Mouse (Mus musculus): ENCODE measurements at regions not wholly inside any gene's neighbourhood (a gene's known extent, or its start where the extent isn't known, plus 50 kb on each side); places are given as distances from the start of the nearest gene placed in this dataset.

DNA sequence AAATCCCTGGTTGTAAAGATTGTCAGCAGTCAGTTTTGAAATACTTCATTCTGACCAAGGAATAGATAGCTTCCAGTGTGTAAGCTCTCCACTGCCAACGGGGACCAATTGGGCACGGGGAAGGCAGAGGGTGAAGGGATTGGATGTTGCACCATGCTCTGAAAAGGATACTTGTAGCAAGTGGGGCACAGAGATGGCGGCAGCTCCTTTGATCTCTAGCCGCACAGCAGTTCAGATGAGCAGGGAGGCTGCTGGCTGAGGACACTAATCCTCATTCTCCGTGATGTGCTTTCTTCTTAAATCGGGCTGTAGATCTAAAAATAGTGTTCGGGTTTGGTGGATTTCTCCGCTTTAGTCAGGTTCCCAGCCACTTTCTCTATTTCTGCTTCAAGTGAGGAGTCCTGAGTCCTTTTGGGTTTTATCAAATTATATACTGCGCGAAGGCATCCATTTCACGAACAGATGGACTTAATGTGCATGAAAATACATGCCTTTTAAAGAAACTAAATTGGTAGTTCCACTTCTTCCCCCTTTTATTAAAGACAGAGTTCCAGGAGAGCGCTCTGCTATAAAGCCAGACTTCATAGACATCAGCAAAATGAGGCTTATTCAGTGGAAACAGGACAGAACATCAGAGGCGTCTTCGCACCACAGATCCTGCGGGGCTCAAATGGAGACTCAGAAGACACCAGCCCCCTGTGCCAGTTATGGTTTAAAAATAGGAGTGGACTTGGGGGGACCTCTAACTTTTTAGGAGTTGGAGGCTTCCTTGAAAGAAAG, 225.1 kb upstream of the Klf4 start:
- DNase-seq (ENCODE audit: low read depth, low spot score): no peak

DNA sequence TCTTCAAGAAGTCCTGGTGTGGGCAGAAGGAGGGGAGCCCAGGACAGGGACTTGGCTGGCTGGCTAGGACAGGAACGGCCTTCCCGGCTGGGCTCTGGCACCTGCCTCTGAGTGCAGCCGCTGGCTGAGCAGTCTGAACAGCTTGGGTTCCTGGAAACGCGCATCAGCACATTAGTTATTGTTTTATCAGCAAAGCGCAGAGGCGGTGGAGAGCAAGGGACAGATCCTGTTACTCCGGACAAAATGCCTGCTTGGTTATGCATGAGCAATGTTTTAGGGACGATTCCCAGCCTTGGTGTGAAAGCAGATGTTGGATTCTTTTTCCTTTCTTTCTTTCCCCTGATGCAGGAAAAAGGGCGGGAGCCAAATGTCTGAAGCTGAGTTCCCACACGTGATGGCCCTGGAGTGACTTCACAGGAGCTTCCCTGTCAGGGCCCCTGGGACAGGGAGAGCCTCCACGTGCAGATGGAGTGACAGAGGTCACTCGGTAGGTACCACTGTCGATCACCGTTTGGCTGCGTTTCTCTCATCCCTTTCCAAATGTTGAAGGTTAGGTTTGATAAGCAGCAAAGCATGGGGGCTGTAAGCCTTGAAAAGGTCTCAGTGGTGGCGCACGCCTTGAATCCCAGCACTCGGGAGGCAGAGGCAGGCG, 217.8 kb upstream of the Klf4 start:
- no peak for DNase-seq (ENCODE audit: low read depth, low spot score)

DNA sequence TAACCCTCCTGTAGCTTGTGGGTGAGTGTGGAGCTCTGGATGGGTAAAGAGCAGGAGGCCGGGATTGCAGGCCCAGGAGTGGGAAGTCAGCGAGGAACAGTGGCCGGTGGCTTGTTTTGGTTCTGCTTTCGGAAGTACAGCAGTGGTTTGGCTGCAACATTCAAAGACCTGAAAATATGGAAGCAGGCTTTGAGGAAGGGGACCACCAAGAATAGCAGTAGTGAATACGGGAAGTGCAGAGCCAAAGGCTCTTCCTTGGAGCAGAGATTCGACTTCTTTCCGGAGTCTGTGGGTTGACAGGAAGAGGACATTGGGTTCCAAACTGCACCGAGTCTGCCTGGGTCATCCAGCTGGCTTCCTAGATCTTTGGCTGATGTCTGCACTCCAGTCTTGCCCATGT, 209.1 kb upstream of the Klf4 start:
- DNase-seq (ENCODE audit: low read depth, low spot score): no peak

DNA sequence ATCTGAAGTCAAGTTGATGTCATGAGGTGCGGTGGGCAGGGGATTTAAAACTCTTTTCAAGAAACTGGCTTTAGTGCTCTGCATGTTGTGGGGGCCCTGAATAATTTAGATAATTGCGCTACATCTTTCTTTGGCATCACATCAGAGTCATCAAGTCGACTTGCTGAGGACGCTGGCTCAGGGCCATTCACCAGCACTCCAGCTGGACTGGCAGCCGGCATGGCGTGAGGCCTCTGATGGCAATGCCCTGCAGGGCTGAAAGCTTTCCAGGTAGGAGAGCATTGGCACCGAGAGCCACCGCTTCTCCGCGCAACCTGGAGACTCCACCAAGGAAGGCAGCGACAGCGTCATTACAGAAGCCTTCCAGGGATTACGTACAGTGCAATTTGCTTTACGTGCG, 207.8 kb upstream of the Klf4 start:
- DNase-seq (ENCODE audit: low read depth, low spot score): no peak

DNA sequence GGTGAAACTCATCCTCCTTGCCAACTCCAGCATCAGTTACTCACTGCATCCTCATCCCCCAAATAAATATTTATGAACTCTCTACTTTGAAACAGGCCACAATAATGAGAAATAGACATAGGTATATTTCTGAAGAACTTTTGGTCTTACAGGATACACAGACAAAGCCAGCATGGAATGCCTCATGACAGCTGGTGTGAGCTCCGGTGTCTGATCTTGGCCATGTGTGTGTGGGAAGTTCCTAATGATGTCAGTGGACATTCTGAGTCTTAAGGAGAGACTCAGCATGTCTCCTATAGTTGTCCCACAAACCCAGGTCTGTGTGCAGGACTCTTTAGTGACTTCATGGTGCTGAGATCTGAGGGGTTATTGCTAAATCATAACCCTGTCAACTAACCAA, 206.4 kb upstream of the Klf4 start:
- no peak for DNase-seq (ENCODE audit: low read depth, low spot score)

DNA sequence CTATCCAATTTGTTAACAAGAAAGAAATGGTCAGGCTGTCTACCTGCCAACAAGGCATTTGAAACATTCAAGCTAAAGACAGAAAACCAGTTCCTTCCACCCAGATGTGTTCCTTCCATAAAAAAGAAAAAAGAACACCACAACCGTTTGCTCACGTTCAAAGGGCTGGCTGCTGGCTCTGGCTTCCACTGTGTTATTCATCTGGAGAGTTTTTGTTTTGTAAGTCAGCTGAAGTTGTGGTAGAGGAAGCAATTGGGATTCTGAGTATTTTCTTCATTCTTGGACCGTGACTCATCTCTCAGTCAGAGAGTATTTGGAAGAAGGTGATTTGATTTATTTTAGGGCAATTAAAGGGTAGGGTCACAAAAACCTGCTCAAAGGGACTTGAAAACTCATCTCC, 203.2 kb upstream of the Klf4 start:
- DNase-seq (ENCODE audit: low read depth, low spot score): no peak

DNA sequence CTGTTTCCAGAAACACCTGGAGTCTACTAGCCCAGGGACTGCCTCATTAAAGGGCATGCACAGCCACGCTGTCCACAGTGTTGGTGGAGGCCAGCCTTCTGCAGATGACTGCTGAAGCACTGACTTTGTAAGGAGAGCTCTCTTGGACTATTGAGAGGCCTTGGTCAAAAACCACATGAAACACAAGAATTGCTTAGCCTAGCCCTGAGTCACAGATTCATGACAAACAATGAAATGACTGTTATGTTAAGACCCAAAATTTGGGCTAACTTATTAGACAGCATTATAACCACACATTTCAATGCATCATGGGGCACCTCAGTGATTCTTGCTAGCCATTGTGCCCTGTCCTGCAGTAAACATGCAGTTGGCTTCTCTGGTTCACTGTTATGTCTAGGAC, 202.1 kb upstream of the Klf4 start:
- no peak for DNase-seq (ENCODE audit: low read depth, low spot score)

DNA sequence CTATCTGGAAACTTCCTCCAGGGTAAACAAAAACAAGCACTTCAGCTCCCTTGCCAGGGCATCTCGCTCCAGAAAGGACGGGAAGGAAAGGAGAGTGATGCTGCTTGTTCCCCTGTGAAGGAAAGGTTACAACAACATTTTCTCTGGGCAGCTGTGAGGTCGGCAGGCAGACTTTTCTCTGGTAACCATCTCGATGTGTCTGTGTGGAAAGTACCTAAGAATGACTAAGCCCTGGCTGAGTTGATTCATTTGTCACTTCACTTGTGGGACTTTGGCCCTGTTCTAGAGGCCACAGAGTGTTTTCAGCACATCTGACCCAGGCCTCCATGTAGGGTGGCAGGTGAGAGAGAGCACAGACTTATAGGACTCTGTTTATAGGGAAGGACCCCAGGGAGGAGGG, 201.0 kb upstream of the Klf4 start:
- DNase-seq (ENCODE audit: low read depth, low spot score): no peak

DNA sequence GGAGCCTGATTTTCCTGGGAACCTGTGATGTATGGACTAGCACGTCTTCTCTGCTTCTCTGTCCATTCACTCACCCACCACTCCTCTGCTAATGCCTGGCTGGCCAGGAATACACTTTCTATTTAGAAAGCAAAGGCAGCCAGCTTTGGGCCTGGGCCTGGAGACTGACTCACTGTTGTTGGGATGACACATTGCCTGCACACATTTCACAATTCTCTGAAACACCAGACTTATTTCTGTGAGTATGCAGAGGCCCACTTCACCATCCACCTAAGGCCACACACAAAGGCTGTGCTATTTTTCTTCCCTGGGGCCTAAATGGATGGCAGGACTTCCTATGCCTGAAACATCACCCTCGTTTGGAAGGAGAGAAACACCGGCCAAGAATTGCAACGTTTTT, 199.7 kb upstream of the Klf4 start:
- DNase-seq (ENCODE audit: low read depth, low spot score): no peak

DNA sequence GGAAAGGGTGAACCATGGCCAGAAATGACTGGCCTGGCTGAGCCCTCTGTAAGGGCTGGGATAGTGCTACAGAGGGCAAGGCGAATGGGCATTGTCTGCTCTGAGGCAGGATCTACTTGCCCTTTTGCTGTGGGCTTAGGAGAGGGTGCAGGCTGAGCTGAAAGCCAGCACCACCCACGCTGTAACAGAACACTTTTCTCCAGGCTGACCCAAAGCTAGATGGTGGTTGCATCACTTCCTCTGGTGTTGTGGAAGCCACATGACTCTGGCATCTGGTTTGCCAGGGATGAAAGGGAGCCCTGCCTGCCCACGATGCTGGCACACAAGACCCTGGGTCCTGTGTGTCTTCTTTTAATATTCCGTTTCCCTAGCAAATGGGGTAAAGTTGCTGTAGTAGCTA, 198.0 kb upstream of the Klf4 start:
- no peak for DNase-seq (ENCODE audit: low read depth, low spot score)

DNA sequence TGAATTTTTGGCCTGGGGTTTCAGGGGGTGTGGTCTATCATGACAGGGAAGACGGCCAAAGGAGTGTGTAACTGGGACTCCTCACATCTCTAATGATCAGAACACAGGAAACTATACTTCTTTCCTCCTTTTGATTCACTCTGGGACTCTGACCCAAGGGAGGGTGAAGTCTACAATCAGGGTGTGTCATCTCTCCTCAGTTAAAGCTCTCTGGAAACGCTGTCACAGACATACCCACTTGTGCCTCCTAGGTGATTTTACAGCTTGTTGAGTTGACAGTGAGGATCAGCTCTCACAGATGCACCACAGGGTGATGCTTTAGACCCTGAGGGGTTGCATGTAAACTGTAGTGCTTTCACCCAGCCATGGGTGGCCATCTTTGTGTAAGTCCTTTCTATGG, 194.9 kb upstream of the Klf4 start:
- no peak for DNase-seq (ENCODE audit: low read depth, low spot score)

DNA sequence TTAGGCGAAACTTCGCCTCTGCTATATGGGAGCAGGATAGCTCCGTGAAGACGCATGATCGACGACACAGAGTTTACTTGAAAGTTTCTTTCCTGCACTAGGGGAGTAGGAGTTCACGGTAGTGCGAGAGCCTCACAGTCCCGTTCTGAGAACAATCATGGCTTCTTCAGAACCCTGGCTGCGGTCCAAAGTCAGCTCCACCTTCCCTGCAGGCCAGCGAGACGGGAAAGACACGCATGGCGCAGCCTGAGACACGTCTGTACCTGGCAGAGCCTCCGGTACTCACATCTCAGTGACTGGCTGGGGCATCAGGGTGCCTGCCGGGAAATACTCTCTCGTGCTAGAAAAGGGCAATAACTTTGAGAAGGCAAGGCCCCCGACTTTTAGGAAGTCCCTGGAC, 193.8 kb upstream of the Klf4 start:
- DNase-seq (ENCODE audit: low read depth, low spot score): no peak

DNA sequence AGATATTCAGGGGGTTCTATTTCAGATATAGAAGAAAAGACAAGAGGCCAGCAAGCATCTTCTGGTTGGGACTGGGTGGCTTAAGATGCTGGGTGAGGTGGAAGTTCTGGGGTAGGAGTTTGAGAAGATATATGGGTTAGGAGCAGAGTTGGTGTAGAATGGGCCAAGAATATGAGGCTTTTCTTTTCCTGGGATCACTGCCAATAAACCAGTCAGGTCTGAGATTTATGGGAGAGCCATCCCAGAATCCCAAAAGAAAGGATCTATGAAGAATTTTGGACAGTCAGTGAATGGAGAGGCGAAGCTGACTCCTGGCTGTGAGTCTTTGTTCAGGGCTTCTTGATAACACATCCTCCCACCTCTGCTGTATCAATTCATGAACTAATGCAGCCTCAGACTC, 192.0 kb upstream of the Klf4 start:
- no peak for DNase-seq (ENCODE audit: low read depth, low spot score)

DNA sequence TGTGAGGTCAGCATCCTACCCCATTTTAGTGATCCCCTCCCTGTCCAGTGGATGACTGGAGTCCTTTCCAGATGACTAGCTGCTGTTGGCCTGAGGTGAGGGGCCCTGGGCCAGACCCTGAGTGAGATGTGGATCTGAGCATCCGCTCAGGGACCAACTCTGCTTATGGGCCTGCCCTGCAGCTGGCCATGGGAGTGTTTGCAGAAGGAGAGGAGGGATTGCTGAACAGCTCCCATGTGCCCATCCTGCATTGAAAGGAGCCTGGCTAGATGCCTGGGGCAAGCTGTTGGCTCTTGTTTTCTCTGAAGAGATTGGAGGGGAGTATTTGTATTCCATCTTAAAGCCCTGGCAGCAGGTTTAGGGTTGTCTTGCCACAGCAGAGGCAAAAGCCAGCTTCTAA, 190.9 kb upstream of the Klf4 start:
- DNase-seq (ENCODE audit: low read depth, low spot score): no peak

DNA sequence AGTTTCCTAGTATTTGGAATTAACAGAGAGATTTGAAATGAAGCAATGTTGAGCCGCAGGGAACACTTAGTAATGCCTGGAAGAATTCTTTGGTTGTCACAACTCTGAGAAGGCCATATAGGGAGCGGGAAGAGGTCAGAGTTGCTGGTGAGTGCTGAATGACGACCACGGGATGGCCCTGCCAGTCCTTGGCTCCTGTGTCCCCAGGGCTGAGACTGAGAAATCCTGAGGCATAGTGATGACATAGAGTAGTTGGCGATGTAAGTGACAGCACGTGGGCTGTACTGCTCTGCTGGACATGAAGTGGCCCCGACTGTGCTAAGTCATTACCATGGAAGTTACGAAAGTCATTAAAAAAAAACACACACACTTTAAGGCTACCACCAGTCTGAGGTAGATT, 190.1 kb upstream of the Klf4 start:
- DNase-seq (ENCODE audit: low read depth, low spot score): no peak

DNA sequence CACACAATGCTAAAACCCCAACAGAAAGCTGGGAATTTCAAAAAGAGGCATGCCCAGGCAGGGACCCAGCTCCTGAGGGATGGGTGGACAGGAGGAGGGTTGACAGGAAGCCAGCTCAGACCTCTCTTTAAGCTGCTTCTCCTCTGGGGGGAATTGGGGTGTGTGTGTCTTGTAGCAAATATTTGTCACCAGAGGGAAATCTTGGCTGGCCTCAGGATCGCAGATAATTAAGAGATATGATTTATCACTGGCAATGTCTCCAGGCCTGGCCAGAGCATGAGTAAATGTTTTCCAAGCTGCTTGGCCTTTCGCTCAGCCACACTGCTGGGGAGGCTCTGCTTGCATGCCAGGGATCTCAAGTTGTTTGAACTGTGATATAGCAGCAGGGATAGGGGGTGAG, 189.6 kb upstream of the Klf4 start:
- DNase-seq (ENCODE audit: low read depth, low spot score): no peak

DNA sequence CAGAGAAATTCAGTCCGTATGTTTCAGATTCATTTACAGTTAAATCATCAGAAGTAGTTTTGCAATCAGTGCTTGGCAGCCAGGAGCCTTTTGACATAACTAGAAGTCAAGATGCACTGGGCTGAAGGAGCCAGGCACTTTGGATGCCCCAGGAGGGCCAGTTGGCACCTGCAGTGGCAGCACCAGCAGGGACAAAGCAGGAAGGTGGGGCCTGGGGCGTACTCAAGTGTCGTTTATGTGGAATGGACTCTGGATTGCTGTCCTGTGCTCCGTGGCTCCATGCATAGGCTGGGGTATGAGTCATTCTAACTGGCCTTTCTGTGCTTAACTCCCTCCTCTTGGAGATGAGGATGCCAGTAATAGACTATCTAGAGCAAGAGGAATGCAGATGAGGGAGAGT, 186.2 kb upstream of the Klf4 start:
- DNase-seq (ENCODE audit: low read depth, low spot score): no peak

DNA sequence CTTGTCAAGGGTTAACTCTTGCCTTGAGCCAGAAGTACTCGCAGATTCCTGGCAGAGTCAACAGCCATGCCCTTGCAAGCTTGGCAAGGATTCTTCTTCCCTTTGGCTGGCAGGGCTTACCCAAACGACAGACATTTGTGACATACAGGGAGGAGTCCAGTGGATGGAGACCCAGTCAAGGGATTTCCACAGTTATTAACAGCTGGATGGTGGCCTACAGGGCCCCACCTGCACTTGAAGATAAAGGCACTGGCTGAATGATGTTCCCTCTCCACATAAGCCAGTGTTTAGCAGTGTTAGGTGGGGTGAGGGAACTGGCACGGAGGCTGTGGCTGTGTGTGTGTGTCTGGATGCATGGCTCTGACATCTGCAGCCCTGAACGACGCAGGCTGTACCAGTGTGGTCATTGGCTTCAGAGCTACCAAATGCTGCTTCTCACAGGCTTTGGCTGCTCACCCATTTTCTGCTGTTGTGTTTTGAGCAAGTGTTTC, 183.9 kb upstream of the Klf4 start:
- no peak for DNase-seq (ENCODE audit: low read depth, low spot score)

DNA sequence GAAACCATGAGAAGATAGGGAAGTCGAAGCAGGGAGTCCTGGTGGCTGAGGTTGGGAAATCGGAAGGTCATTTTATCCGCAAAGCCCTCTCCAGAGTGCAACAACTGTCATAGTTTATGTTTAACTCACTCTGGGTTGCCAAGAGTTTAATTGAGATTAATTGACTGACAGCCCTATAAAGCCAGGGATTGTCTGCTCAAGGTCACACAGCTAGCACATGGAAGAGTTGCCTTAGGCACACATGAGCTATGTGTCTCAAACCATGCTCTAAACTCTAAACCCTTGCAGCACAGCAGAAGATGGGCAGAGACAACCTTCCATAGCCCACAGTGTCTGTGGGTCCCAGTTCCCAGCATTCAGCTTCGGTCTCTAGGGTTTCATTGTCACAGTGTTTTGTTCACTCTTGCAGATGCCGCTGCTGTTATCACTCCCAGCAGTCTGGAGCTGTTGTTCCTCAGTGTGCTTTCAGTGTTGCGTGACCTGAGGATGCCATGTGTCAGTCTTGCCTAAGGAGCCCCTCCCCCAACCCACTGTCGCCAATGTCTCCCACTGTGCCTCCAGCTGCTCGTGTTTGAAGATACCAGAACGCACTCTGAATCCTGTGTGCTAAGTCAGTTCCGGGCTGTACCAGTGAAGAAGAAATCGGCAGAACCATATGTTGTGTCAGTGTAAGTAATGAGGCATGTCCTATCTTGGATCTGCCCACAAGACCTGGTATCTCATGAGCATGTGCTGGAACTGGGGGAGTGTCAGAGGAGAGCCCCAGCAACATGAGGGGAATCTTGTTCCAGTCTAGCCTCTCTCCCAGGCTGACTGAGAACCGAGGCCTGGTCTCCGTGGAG, 179.5 kb upstream of the Klf4 start:
- no peak for DNase-seq (ENCODE audit: low read depth, low spot score)

DNA sequence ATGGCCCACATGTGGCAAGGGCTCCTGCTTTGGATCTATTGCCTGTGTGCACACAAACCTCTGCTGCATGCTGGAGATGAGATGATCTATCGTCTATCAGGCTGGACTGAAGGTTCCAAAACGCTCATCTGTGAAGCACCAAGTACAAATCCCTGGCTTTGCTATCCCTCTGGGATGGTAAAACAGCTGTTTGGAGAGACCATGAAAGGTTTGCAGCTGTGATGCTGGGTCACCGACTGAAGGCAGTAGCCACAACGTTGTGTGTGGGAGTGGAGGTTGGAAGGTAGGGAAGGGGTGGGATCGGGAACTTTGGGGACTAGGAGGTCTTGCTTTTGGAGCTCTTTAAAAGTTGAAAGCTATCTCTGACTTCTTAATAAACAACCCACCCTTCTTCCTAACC, 178.2 kb upstream of the Klf4 start:
- DNase-seq (ENCODE audit: low read depth, low spot score): no peak

DNA sequence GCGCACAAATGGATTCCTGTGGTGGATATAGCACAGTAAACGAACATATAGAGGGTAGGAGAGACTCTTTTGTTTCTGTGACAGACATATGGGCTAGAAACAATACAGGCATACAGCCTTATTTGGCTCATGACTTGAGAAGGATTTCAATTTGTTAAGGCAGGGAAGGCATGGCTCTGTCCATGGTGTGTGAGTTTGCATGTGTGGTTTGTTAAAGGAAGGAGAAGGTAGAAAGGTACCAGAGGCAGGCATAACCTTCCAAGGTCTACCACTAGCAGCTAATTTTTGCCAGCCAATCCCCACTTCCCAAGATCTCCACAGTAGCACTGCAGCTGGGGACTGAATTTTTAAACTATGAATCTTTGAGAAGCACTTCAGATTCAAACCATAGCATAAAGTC, 176.5 kb upstream of the Klf4 start:
- DNase-seq (ENCODE audit: low read depth, low spot score): no peak

DNA sequence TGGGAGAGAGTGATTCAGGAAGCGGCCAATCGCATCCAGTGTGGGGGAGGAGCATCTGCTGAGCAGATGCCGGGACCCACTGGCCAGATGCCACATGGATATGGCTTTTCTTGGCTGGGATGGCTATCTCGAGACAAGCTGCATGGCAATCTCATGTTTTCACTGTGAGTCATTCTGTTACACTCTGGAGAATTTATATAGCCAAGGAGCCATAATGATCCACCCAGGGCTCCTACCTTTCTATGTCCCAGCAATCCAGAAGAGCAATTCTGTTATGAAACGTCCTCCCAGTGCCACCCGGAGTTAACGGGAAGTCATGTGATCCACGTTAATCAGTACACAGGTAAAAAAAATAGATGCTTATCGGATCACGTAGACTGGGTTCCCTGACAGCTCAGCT, 175.7 kb upstream of the Klf4 start:
- DNase-seq (ENCODE audit: low read depth, low spot score): no peak

DNA sequence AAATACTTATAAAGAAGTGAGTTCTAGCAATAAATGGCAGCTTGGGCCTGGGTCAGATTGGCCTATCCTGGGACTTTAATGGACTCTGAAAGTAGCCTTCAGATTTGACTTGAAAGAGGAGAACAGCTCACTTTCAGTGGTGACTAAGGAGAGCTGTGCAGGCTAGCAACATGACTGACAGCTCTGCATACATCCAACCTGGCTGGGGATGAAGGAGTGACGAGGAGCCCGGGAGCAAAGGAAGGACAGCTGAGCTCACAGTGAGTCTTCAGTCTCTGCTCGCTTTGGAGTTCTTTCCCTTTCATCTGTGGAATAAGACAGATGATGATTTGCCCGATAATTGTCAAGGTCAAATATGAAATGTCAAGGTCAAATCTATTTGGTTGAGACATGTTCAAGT, 172.7 kb upstream of the Klf4 start:
- no peak for DNase-seq (ENCODE audit: low read depth, low spot score)
